Mouse (Mus musculus): ENCODE data around the gene Tab1.

DNA sequence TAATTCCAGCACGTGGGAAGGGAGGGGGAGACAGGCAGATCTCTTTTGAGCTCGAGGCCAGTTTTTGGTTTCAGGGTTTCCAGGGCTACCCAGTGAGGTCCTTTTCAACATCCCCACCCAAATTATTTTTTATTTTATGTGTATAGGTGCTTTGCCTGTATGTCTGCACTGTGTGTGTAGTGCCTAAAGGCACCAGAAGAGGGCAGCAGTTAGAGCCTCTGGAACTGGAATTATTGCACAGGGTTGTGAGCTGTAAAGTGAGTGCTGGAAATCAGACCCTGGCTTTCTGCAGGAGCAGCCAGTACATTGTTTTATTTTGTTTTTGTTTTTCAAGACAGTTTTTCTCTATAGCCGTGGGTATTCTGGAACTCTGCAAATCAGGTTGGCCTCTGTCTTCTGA is 9.2 kb downstream of the Tab1 start:
- TF ChIP-seq CTCF (IDR thresholded peaks at IDR 0.05; ENCODE audit: borderline replicate concordance, control insufficient read depth, extremely low read depth, insufficient read depth, low read length, poor library complexity) (no peak), POLR2A (IDR thresholded peaks at IDR 0.05; ENCODE audit: control insufficient read depth, extremely low read depth, insufficient read depth, low read length, poor library complexity) (no peak)

Measured in thymus, adult 2 months (tissue).